Mouse (Mus musculus) thymus, adult 2 months (tissue): ENCODE results near the gene Otx2.

ENCODE experiments used
- CTCF ChIP-seq: fragments of 200-500 bp; IDR thresholded peaks from 2 replicates; pipeline ENCODE4 v1.5.1; 2012; ENCODE audit warnings: mild to moderate bottlenecking, control low read depth, low read length, moderate library complexity, borderline replicate concordance; ENCODE audit not compliant: control insufficient read depth, poor library complexity, insufficient read depth; ENCODE audit errors: extremely low read depth
- POLR2A ChIP-seq: fragments of 200-500 bp; IDR thresholded peaks from 2 replicates; pipeline ENCODE4 v1.6.1; 2012; ENCODE audit warnings: mild to moderate bottlenecking, low read length, control low read depth, moderate library complexity; ENCODE audit not compliant: control insufficient read depth, poor library complexity, insufficient read depth; ENCODE audit errors: extremely low read depth

GRCm38 (mm10) chr14:48653676-48654510 lies 19.7 kb downstream of the Otx2 start:
- TF ChIP-seq CTCF (no peak), POLR2A (no peak)
